Mouse (Mus musculus): ENCODE results near the gene Xrcc4.
A peak's percentile ranks its signal among the peaks of the same experiment; 100 is the strongest.
"Not testable (repeated sequence)": the region's sequence is repeated elsewhere in the genome, so short reads cannot be mapped to it uniquely, and the experiment has no call there.

Gene Xrcc4

GRCm38 (mm10) chr13:89814543-89814942, 274.9 kb downstream of the Xrcc4 start:
- no peak for DNase-seq (ENCODE audit: low read depth)

GRCm38 (mm10) chr13:89812169-89812568, 277.2 kb downstream of the Xrcc4 start:
- no peak for DNase-seq (ENCODE audit: low read depth)

- DNase-seq (ENCODE audit: low read depth), result no peak
Observed at GRCm38 (mm10) chr13:89809024-89809423, 280.4 kb downstream of the Xrcc4 start.

GRCm38 (mm10) chr13:89801901-89802300, 287.5 kb downstream of the Xrcc4 start:
- no peak for DNase-seq (ENCODE audit: low read depth)

- no peak for DNase-seq (ENCODE audit: low read depth)
Observed at GRCm38 (mm10) chr13:89797721-89798120, 291.7 kb downstream of the Xrcc4 start.

GRCm38 (mm10) chr13:89791475-89791874, 297.9 kb downstream of the Xrcc4 start:
- no peak for DNase-seq (ENCODE audit: low read depth)

GRCm38 (mm10) chr13:89782886-89783285, 306.5 kb downstream of the Xrcc4 start:
- DNase-seq (ENCODE audit: low read depth), result peak; percentile 24

GRCm38 (mm10) chr13:89780276-89780675, 309.1 kb downstream of the Xrcc4 start:
- DNase-seq (ENCODE audit: low read depth), result no peak

GRCm38 (mm10) chr13:89779208-89779911, 310.0 kb downstream of the Xrcc4 start:
- peak; percentile 69 for DNase-seq (ENCODE audit: low read depth)

GRCm38 (mm10) chr13:89777764-89778163, 311.6 kb downstream of the Xrcc4 start:
- no peak for DNase-seq (ENCODE audit: low read depth)

- DNase-seq (ENCODE audit: low read depth), result no peak
Observed at GRCm38 (mm10) chr13:89777146-89777545, 312.3 kb downstream of the Xrcc4 start.

GRCm38 (mm10) chr13:89766551-89766950, 322.9 kb downstream of the Xrcc4 start:
- DNase-seq (ENCODE audit: low read depth), result no peak

- DNase-seq (ENCODE audit: low read depth), result no peak
Observed at GRCm38 (mm10) chr13:89765966-89766365, 323.4 kb downstream of the Xrcc4 start.

- no peak for DNase-seq (ENCODE audit: low read depth)
Observed at GRCm38 (mm10) chr13:89762339-89762738, 327.1 kb downstream of the Xrcc4 start.

GRCm38 (mm10) chr13:89756347-89756746, 333.1 kb downstream of the Xrcc4 start:
- DNase-seq (ENCODE audit: low read depth), result no peak

GRCm38 (mm10) chr13:89750562-89750961, 338.8 kb downstream of the Xrcc4 start:
- DNase-seq (ENCODE audit: low read depth), result not testable (repeated sequence)

- no peak for DNase-seq (ENCODE audit: low read depth)
Observed at GRCm38 (mm10) chr13:89743201-89743600, 346.2 kb downstream of the Xrcc4 start.

GRCm38 (mm10) chr13:89742686-89743200, 346.7 kb downstream of the Xrcc4 start:
- DNase-seq (ENCODE audit: low read depth), result no peak

GRCm38 (mm10) chr13:89741766-89742685, 347.4 kb downstream of the Xrcc4 start, which contains the start of gene Vcan:
TSS of gene Vcan (minus strand) at chr13:89742509.
- DNase-seq (ENCODE audit: low read depth), result no peak

GRCm38 (mm10) chr13:89741116-89741551, 348.3 kb downstream of the Xrcc4 start:
- no peak for DNase-seq (ENCODE audit: low read depth)

- peak; percentile 73 for DNase-seq (ENCODE audit: low read depth)
Observed at GRCm38 (mm10) chr13:89740243-89741115, 348.9 kb downstream of the Xrcc4 start.

All from fibroblast of lung, adult 2 months (primary cell).